Comparison of ENCODE assay signal across 25 mouse cellular contexts in genomic region chr1:91011336-91011735, GRCm38 (mm10). TPM values are rescaled to one million over a fixed set of nuclear protein-coding genes. Genes with fewer than 3 reads are reported as not detected.
DNase-seq lines count a peak whose midpoint lies in the region; ATAC-seq and TF ChIP-seq lines count a peak whose summit lies in the region.
"Had no signal": no experiment of that assay in that cellular context is flagged by ENCODE, and none has a peak within 500 bp of the region (broad histone marks: within the 10 kb centered on the region; RNA-seq: fewer than 3 reads in every experiment).

No protein-coding gene starts in this region.

- WGBS in heart, adult 2 months, result 67% methylated on average over 3 of the region's 3 CpGs
- 76% methylated on average over 3 of the region's 3 CpGs for WGBS in heart, embryonic 14.5 days
- WGBS in heart, embryonic 11.5 days (ENCODE audit: insufficient replicate concordance), result 72% methylated on average over 3 of the region's 3 CpGs

- peaks cover 7% of the 10 kb centered on the region; the same call in 1 of the 2 replicates for H3K79me2 ChIP-seq in heart, adult 2 months (replicated peaks; ENCODE audit: control insufficient read depth, insufficient read depth, low read length)

- TF ChIP-seq CTCF in heart, adult 2 months (IDR thresholded peaks at IDR 0.05), result no peak

- H3K27me3 ChIP-seq in heart, adult 2 months (ENCODE audit: control insufficient read depth, insufficient read depth, low read length), result no peaks in the 10 kb centered on the region
- H3K27me3 ChIP-seq in heart, embryonic 14.5 days (ENCODE audit: control insufficient read depth, insufficient read depth, low read length), result no peaks in the 10 kb centered on the region
- H3K27me3 ChIP-seq in heart, embryonic 11.5 days (ENCODE audit: control insufficient read depth, insufficient read depth, low read length), result no peaks in the 10 kb centered on the region
- H3K27me3 ChIP-seq: embryonic facial prominence, embryonic 12.5 days; forebrain, embryonic 13.5 days; intestine, embryonic 15.5 days had no signal

- peaks cover 38% of the 10 kb centered on the region for H3K4me1 ChIP-seq in heart, adult 2 months (ENCODE audit: control insufficient read depth, insufficient read depth, low read length)
- peaks cover 67 to 88% of the 10 kb centered on the region in 2 experiments for H3K4me1 ChIP-seq in heart, embryonic 14.5 days (ENCODE audit: control insufficient read depth in 2 of 2, insufficient read depth in 2 of 2, low read length in 2 of 2)
- H3K4me1 ChIP-seq in heart, embryonic 11.5 days (ENCODE audit: control insufficient read depth, insufficient read depth, low read length), result peaks cover 64% of the 10 kb centered on the region
- H3K4me1 ChIP-seq: forebrain, embryonic 13.5 days had no signal

- no peak overlapping the region for H3K9ac ChIP-seq in heart, adult 2 months (ENCODE audit: low read depth, low read length)
- peak overlapping the region; percentile 61; the same call in 1 of the 2 replicates for H3K9ac ChIP-seq in heart, embryonic 14.5 days (ENCODE audit: low read length)
- H3K9ac ChIP-seq in heart, embryonic 11.5 days (ENCODE audit: low read depth, low read length), result no peak overlapping the region
- H3K9ac ChIP-seq: embryonic facial prominence, embryonic 12.5 days; forebrain, embryonic 13.5 days; hindbrain, embryonic 14.5 days; intestine, embryonic 15.5 days had no signal

- peak overlapping the region; percentile 34; the same call in 1 of the 2 replicates for H3K27ac ChIP-seq in heart, adult 2 months
- peak overlapping the region; percentile 77 to 97 for H3K27ac ChIP-seq in heart, embryonic 14.5 days (replicated peaks in 1 of 2; ENCODE audit: control insufficient read depth in 1 of 2, insufficient read depth in 1 of 2, low read depth in 2 of 2, low read length in 2 of 2)
- no peak overlapping the region; the same call in 1 of the 2 replicates for H3K27ac ChIP-seq in heart, embryonic 11.5 days (ENCODE audit: low read depth, low read length)
- H3K27ac ChIP-seq: embryonic facial prominence, embryonic 12.5 days; forebrain, embryonic 13.5 days; hindbrain, embryonic 10.5 days; hindbrain, embryonic 14.5 days; intestine, embryonic 15.5 days had no signal

- no peak overlapping the region for H3K4me3 ChIP-seq in heart, adult 2 months
- no peak overlapping the region for H3K4me3 ChIP-seq in heart, embryonic 14.5 days (ENCODE audit: control insufficient read depth in 1 of 2, insufficient read depth in 1 of 2, low read depth in 1 of 2, low read length in 2 of 2)
- H3K4me3 ChIP-seq in heart, embryonic 11.5 days (ENCODE audit: low read depth, low read length), result no peak overlapping the region
- H3K4me3 ChIP-seq: embryonic facial prominence, embryonic 12.5 days; forebrain, embryonic 13.5 days; hindbrain, embryonic 10.5 days; intestine, embryonic 15.5 days had no signal

- H3K4me2 ChIP-seq in heart, embryonic 14.5 days (ENCODE audit: low read length), result no peak overlapping the region
- no peak overlapping the region for H3K4me2 ChIP-seq in heart, embryonic 11.5 days
- H3K4me2 ChIP-seq: embryonic facial prominence, embryonic 12.5 days; forebrain, embryonic 13.5 days; hindbrain, embryonic 14.5 days; intestine, embryonic 15.5 days had no signal

- intact Hi-C loops in heart, adult 2 months (cut with DNase I), result no loop called here

- peak; percentile 3 to 26 for DNase-seq in adrenal gland, adult (ENCODE audit: inconsistent age in 2 of 2, low spot score in 1 of 2)
- no peak for DNase-seq in adrenal gland, adult 2 months
- peak in 1 of 2 experiments; percentile 21 for DNase-seq in heart, adult 2 months
- DNase-seq in heart, postnatal 4 days, result no peak
- DNase-seq in testis, postnatal 10 days (ENCODE audit: low spot score), result peak; percentile 21
- DNase-seq in testis, postnatal 14 days (ENCODE audit: low spot score), result no peak
- DNase-seq: adrenal gland, postnatal 14 days; B cell, adult 2 months; cerebellum, adult 11-12 months; cerebellum, adult 9-10 months; cerebellum, postnatal 25 days; kidney, adult 18-20 months had no signal

- TF ChIP-seq POLR2A in heart, adult 2 months (IDR thresholded peaks at IDR 0.05; ENCODE audit: insufficient read depth, low read depth, low read length), result no peak

- H3K9me3 ChIP-seq in heart, embryonic 14.5 days (ENCODE audit: control insufficient read depth, low read length), result no peaks in the 10 kb centered on the region
- no peaks in the 10 kb centered on the region for H3K9me3 ChIP-seq in heart, embryonic 11.5 days (replicated peaks; ENCODE audit: control insufficient read depth, low read length)
- H3K9me3 ChIP-seq: embryonic facial prominence, embryonic 12.5 days; forebrain, embryonic 13.5 days; hindbrain, embryonic 10.5 days; intestine, embryonic 15.5 days had no signal

- no peak for ATAC-seq in heart, embryonic 14.5 days (ENCODE audit: insufficient number of reproducible peaks, insufficient read depth, low FRiP score, low read depth)
- ATAC-seq in heart, embryonic 11.5 days (replicated peaks; ENCODE audit: insufficient number of reproducible peaks, low FRiP score, low TSS enrichment), result no peak
- ATAC-seq: CD4-positive, CD25-positive, alpha-beta regulatory T cell, adult 4 months; forebrain, embryonic 13.5 days; intestine, embryonic 15.5 days had no signal

- no peaks in the 10 kb centered on the region; the same call in 1 of the 2 replicates for H3K36me3 ChIP-seq in heart, adult 2 months (ENCODE audit: control insufficient read depth, insufficient read depth, low read length)
- H3K36me3 ChIP-seq in heart, embryonic 14.5 days (ENCODE audit: control insufficient read depth, insufficient read depth, low read length), result no peaks in the 10 kb centered on the region
- H3K36me3 ChIP-seq in heart, embryonic 11.5 days (ENCODE audit: control insufficient read depth, insufficient read depth, low read length), result no peaks in the 10 kb centered on the region
- H3K36me3 ChIP-seq: embryonic facial prominence, embryonic 12.5 days; G1E; hindbrain, embryonic 10.5 days; intestine, embryonic 15.5 days had no signal

- no peak for TF ChIP-seq EP300 in heart, adult 2 months (IDR thresholded peaks at IDR 0.05; ENCODE audit: insufficient read depth, low read depth, low read length)

RNA-seq across cellular contexts. Expression of gene Lrrfip1, which starts 12.8 kb away (rescaled TPM):
- total RNA-seq in adrenal gland, adult 2 months (2021), result 10 to 100 TPM; 63.2 to 63.4 TPM
- 9.2 and 9.4 TPM in 2 replicates for polyA plus RNA-seq in adrenal gland, adult 2 months (2012; rRNA removed)
- 10 to 100 TPM; 63.5 to 75.5 TPM for total RNA-seq in heart, adult 2 months (2021)
- polyA plus RNA-seq in heart, adult 2 months (2012; rRNA removed), result 32.9 and 44.2 TPM in 2 replicates
- 100 to 1,000 TPM; 214 to 233 TPM for total RNA-seq in heart, postnatal 4 days (2021)
- 151 and 161 TPM in 2 replicates for polyA plus RNA-seq in heart, embryonic 14.5 days (2014; fragmentation: Nextera tagmentation; extraction: Ambion mirVana)
- polyA plus RNA-seq in heart, embryonic 11.5 days (2014; fragmentation: Nextera tagmentation; extraction: Ambion mirVana), result 115 and 138 TPM in 2 replicates
- polyA plus RNA-seq: G1E had no signal

RNA-seq across cellular contexts. Expression of gene Rab17, which starts 41.9 kb away (rescaled TPM):
- under 1 TPM in 1 of 2 experiments, not detected in 1; 0.31 TPM for total RNA-seq in adrenal gland, adult 2 months (2021)
- 0.13 TPM in 1 of 2 replicates, not detected in the other for polyA plus RNA-seq in adrenal gland, adult 2 months (2012; rRNA removed)
- total RNA-seq in heart, adult 2 months (2021), result 1 to 10 TPM; 1.7 to 2.6 TPM
- polyA plus RNA-seq in heart, adult 2 months (2012; rRNA removed), result 1.4 and 2.3 TPM in 2 replicates
- 1 to 10 TPM; 4.3 to 5.1 TPM for total RNA-seq in heart, postnatal 4 days (2021)
- polyA plus RNA-seq in heart, embryonic 14.5 days (2014; fragmentation: Nextera tagmentation; extraction: Ambion mirVana), result 2.5 and 2.7 TPM in 2 replicates
- polyA plus RNA-seq in heart, embryonic 11.5 days (2014; fragmentation: Nextera tagmentation; extraction: Ambion mirVana), result 0.63 TPM in 1 of 2 replicates, not detected in the other
- total RNA-seq: gastrocnemius, adult 8-10 months had no signal
- polyA plus RNA-seq: CD4-positive, CD25-positive, alpha-beta regulatory T cell, adult 4 months; forebrain, embryonic 13.5 days; G1E; hindbrain, embryonic 14.5 days had no signal

RNA-seq across cellular contexts. Expression of gene Prlh, which starts 58.4 kb away (rescaled TPM):
- total RNA-seq in adrenal gland, adult 2 months (2021), result not detected
- not detected in 2 replicates for polyA plus RNA-seq in adrenal gland, adult 2 months (2012; rRNA removed)
- total RNA-seq in heart, adult 2 months (2021), result not detected
- not detected in 2 replicates for polyA plus RNA-seq in heart, adult 2 months (2012; rRNA removed)
- not detected for total RNA-seq in heart, postnatal 4 days (2021)
- polyA plus RNA-seq in heart, embryonic 14.5 days (2014; fragmentation: Nextera tagmentation; extraction: Ambion mirVana), result not detected in 2 replicates
- not detected in 2 replicates for polyA plus RNA-seq in heart, embryonic 11.5 days (2014; fragmentation: Nextera tagmentation; extraction: Ambion mirVana)
- total RNA-seq: adrenal gland, postnatal 14 days; G1E; gastrocnemius, adult 8-10 months; gastrocnemius, postnatal 4 days had no signal
- polyA plus RNA-seq: CD4-positive, CD25-positive, alpha-beta regulatory T cell, adult 4 months; cortical plate, adult 2 months; embryonic facial prominence, embryonic 12.5 days; forebrain, embryonic 13.5 days; G1E; hindbrain, embryonic 10.5 days; hindbrain, embryonic 14.5 days; intestine, embryonic 15.5 days; kidney, embryonic 14.5 days had no signal

Comparison
In these comparisons a context has a peak if more than half of its experiments do, and no peak if none do; other contexts are left out.
1. DNase-seq: peak in adrenal gland, adult (2 of 2) and testis, postnatal 10 days (single experiment); none in adrenal gland, adult 2 months (single experiment), heart, postnatal 4 days (single experiment) and testis, postnatal 14 days (single experiment).